Mouse (Mus musculus) ES-Bruce4 (cell line): ENCODE data around the gene Spata21. TPM values are rescaled to one million over a fixed set of nuclear protein-coding genes. Genes with fewer than 3 reads are reported as not detected.

Experiments
- H3K27ac ChIP-seq: 2 replicates; pipeline ENCODE4 v1.5.1; 2012; ENCODE audit warnings: low read length, inconsistent platforms; ENCODE audit not compliant: insufficient read depth
- H3K27me3 ChIP-seq: 2 replicates; pipeline ENCODE4 v1.6.1; 2012; ENCODE audit warnings: mild to moderate bottlenecking, low read length, inconsistent platforms; ENCODE audit not compliant: control insufficient read depth, poor library complexity, insufficient read depth, severe bottlenecking
- H3K36me3 ChIP-seq: 2 replicates; pipeline ENCODE4 v1.6.1; 2012; ENCODE audit warnings: inconsistent platforms, mild to moderate bottlenecking, low read length, moderate library complexity; ENCODE audit not compliant: control insufficient read depth, poor library complexity, insufficient read depth, severe bottlenecking
- H3K4me1 ChIP-seq: one replicate; pipeline ENCODE4 v1.8.1; 2011; ENCODE audit warnings: low read length; ENCODE audit not compliant: control insufficient read depth, insufficient read depth
- H3K4me3 ChIP-seq: 2 replicates; pipeline ENCODE4 v1.5.1; 2011; ENCODE audit warnings: low read depth, mild to moderate bottlenecking, low read length
- H3K9ac ChIP-seq: 2 replicates; pipeline ENCODE4 v1.6.1; 2012; ENCODE audit warnings: low read depth, mild to moderate bottlenecking, inconsistent platforms; ENCODE audit not compliant: poor library complexity, severe bottlenecking
- H3K9me3 ChIP-seq: replicated peaks from 2 replicates; pipeline ENCODE4 v1.6.1; 2012; ENCODE audit warnings: mild to moderate bottlenecking, low read length, inconsistent platforms; ENCODE audit not compliant: control insufficient read depth, poor library complexity, insufficient read depth, severe bottlenecking
- CTCF ChIP-seq: IDR thresholded peaks from one replicate; pipeline ENCODE4 v1.8.1; 2011; ENCODE audit warnings: low read depth, low read length
- EP300 ChIP-seq: IDR thresholded peaks from 2 replicates; pipeline ENCODE4 v1.6.1; 2011; ENCODE audit warnings: low read depth, low read length; ENCODE audit not compliant: insufficient read depth
- POLR2A ChIP-seq: IDR thresholded peaks from one replicate; pipeline ENCODE4 v1.8.1; 2011; ENCODE audit warnings: low read length; ENCODE audit not compliant: insufficient read depth
- polyA plus RNA-seq: library from polyadenylated mRNA; stranded (reverse); fragments of >200 nt; gene quantifications from 2 replicates; pipeline ENCODE4 v1.2.4, GENCODE M21; 2011; ENCODE audit warnings: low read depth; ENCODE audit not compliant: missing spikeins, insufficient read depth, insufficient read length

Spata21 gene
- polyA plus RNA-seq, 1 experiment, result not detected

DNA sequence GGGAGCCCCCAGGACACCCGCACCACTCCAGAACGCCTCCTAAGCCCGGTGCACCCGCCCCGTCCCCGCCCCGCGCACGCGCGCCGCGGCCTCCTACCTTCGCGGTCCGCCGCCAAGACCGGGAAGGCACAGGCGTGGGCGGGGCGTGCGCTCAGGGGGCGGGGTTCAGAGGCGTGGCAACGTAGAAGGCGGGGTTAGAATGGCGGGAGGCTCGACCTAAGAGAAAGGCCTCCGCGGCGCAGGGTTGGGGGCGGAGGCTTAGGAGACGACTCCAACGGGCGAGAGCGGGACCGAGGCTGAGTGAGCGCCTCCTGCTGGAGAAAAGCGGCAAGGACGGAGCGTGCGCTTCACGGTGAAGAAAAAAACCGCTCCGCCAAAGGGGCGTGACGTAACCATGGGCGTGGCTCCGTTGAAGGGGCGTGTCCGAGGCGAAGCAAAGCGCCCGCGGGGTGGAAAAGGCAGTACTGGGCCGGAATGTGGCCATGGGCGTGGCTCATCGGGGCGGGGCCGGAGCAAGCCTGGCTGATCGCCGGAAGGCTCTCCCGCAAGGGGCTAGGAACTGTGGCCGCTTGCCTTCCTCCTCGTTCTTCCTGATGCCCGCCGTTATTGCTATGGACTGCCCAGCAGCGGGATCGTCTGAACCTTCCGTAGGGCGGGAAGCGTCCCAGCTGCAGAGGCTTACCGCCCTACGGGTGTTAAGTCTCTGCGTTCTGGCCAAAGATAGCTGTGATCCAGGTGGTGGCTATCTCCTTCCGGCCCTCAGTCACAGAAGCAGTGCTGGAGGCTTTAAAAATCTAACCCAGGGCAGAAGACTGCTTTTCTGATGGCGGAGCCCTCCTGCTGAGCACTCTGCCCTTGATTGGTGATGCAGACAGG, 27.5 kb upstream of the Spata21 start, which contains the start of gene Crocc:
TSS of gene Crocc (minus strand) at position 125 of the 876 bp plus-strand sequence.
- Histone ChIP-seq H3K9me3 (no peaks in the 10 kb centered on the region), H3K27ac (peak within 1 kb of the TSS; percentile 91), H3K9ac (peak within 1 kb of the TSS; percentile 89), H3K27me3 (no peaks in the 10 kb centered on the region), H3K4me1 (peaks cover 4% of the 10 kb centered on the region), H3K4me3 (peak within 1 kb of the TSS; percentile 95), H3K36me3 (no peaks in the 10 kb centered on the region)
- TF ChIP-seq POLR2A (peak; percentile 84), CTCF (peak; percentile 94), EP300 (peak; percentile 51; the same call in 1 of the 2 replicates)

DNA sequence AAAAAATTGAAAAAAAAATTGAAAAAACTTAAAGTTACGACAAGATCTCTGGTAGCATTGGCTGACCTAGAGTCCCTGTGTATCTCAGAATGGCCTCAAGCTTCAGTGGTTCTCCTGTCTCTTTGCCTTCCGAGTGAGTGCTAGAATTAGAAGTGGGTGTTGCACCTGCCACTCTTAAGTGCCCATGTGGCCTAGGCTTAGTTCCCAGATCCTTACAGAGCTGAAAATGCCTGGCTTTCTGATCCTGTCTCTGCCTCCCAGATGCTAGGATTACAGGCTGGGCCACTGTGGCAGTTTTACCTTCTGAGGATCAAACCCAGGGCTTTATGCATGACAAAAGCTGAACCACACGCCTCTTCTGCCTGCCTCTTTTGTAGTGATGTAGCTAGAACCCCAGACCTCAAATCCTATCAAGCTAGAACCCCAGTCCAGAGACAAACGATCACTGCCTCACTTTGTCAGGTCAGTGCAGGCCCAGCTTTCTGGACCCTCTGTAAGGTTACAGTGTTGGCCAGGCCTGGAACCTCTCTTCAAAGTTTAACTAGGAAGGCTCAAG, 24.0 kb upstream of the Spata21 start:
- H3K27me3 ChIP-seq, result no peaks in the 10 kb centered on the region
- H3K9me3 ChIP-seq, result no peaks in the 10 kb centered on the region

DNA sequence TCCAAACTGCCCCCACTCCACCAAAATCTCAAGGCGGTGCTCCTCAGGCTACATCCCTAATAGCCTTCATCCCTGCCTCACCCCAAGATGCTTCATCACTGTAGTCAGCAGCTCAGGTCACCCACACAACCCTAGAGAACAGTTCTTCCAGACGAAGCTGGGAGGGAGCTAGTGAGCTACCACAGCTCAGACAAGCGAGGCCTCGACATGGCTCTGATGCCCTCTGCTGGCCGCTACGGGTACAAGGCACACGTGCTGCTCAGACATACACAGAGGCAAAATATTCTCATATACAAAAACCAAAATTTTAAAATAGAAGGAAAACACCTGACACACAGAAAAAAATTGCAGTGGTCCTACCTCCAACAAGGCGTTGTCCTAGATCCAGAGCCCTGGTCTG, 23.0 kb upstream of the Spata21 start:
- no peak overlapping the region for H3K9ac ChIP-seq
- H3K27me3 ChIP-seq, result no peaks in the 10 kb centered on the region
- H3K9me3 ChIP-seq, result no peaks in the 10 kb centered on the region
- no peaks in the 10 kb centered on the region for H3K4me1 ChIP-seq
- no peak overlapping the region for H3K27ac ChIP-seq
- TF ChIP-seq CTCF, result peak; percentile 100
- peak; percentile 38; the same call in 1 of the 2 replicates for TF ChIP-seq EP300
- TF ChIP-seq POLR2A, result no peak
- H3K36me3 ChIP-seq, result peaks cover 8% of the 10 kb centered on the region
- no peak overlapping the region for H3K4me3 ChIP-seq

More for the DNA sequence above, 24.0 kb upstream of the Spata21 start:
- peaks cover 8% of the 10 kb centered on the region for H3K36me3 ChIP-seq
- no peak for TF ChIP-seq POLR2A
- no peak for TF ChIP-seq CTCF
- TF ChIP-seq EP300, result no peak
- no peak overlapping the region for H3K4me3 ChIP-seq
- H3K27ac ChIP-seq, result no peak overlapping the region
- H3K4me1 ChIP-seq, result no peaks in the 10 kb centered on the region
- H3K9ac ChIP-seq, result no peak overlapping the region

DNA sequence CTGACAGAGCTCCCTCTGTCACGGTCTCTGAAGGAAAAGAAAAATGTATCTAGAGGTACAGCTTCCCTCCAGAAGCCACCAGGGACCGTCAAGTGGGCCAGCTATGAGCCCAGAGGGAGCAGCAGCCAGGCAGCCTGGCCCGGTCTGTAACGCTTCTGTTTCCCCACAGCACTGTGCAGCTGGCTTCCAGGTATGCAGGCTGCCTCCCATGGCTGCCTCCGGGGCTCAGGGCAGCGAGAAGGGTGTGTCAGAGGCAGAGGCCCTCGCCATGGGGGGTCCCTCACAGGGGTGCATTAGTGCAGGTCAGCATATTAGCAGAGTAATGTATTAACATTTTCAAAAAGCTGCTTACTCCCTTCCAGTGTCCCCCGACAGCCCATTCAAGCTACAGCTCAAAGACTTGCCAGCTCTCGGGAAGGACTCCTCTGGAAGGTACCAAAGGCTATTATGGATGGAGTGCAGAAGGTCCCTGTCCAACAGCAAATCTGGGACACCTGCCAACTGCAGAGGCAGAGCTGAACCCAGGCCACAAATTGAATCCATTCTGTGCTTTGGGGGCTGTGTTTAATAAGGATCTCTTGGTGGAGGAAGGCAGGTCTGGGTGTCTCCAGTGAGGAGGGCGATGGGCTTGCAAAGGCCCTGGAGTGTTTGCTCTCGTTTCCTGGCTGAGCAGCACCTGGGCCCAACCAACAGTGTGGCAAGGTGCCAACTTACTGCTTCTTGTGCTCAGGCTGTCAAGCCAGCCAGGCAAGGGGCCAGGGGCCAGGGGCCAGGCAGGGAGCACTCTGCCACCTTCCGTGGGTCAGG, 21.2 kb upstream of the Spata21 start:
- peaks cover 8% of the 10 kb centered on the region for H3K36me3 ChIP-seq
- no peaks in the 10 kb centered on the region for H3K27me3 ChIP-seq
- no peak for TF ChIP-seq EP300
- no peak for TF ChIP-seq POLR2A
- TF ChIP-seq CTCF, result no peak
- no peak overlapping the region for H3K27ac ChIP-seq
- H3K9me3 ChIP-seq, result no peaks in the 10 kb centered on the region
- H3K9ac ChIP-seq, result no peak overlapping the region
- no peak overlapping the region for H3K4me3 ChIP-seq
- H3K4me1 ChIP-seq, result no peaks in the 10 kb centered on the region

DNA sequence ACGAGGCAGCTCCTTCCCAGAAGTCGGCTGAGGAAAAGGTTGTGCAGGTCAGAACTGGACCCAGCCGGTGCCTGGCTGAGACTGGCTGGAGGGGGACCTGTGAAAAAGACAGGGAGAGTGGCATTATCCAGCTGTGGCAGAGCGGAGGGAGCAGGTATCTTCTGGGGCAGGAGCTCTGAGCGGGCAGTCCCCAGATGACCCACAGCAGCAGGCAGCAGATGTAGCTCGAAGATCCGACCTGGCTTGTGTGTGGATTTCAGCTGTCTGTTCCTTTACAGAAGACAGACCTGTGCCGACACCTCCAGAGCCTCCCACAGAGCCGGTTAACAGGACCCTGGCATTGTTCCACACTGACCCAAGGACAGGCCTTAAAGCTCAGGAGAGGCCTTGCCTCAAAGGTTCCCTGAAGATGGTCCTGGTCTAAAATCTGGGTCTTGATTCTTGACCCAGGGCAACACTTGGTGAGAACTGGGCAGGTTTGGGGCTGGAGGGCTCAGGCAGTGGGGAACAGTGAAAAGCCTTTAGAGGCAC, 20.6 kb upstream of the Spata21 start:
- Histone ChIP-seq H3K9ac (no peak overlapping the region), H3K27me3 (no peaks in the 10 kb centered on the region), H3K27ac (no peak overlapping the region), H3K36me3 (peaks cover 8% of the 10 kb centered on the region), H3K4me3 (no peak overlapping the region), H3K4me1 (no peaks in the 10 kb centered on the region), H3K9me3 (no peaks in the 10 kb centered on the region)
- TF ChIP-seq CTCF (no peak), POLR2A (no peak), EP300 (no peak)
